Mouse (Mus musculus): ENCODE results near the gene Peak1.

GRCm38 (mm10) chr9:56466251-56466650, 48.4 kb upstream of the Peak1 start:
- TF ChIP-seq CTCF (IDR thresholded peaks at IDR 0.05) (no peak), POLR2A (IDR thresholded peaks at IDR 0.05; ENCODE audit: insufficient read depth, low read depth, low read length) (no peak)
